Mouse (Mus musculus): ENCODE results near the gene Grb10. TPM values are rescaled to one million over a fixed set of nuclear protein-coding genes. Genes with fewer than 3 reads are reported as not detected.

The Grb10 gene
- polyA plus RNA-seq, 1 experiment from 2014 or later: 414 TPM

GRCm38 (mm10) chr11:11954115-11954438, 84.4 kb downstream of the Grb10 start:
- no peak for ATAC-seq (ENCODE audit: low FRiP score)
- peak overlapping the region; percentile 6; the same call in 1 of the 2 replicates for H3K27ac ChIP-seq
- no peak overlapping the region for H3K9ac ChIP-seq
- no peaks in the 10 kb centered on the region for H3K9me3 ChIP-seq (replicated peaks)
- no peak overlapping the region for H3K4me2 ChIP-seq (replicated peaks)
- peaks cover 1% of the 10 kb centered on the region for H3K4me1 ChIP-seq
- H3K4me3 ChIP-seq: no peak overlapping the region
- whole genome bisulfite sequencing: 86% methylated on average over 4 of the region's 4 CpGs
- 0 out of 2 replicates have a peak, but pooled peaks cover 16% of the 10 kb centered on the region for H3K36me3 ChIP-seq
- no peaks in the 10 kb centered on the region for H3K27me3 ChIP-seq

GRCm38 (mm10) chr11:11953364-11954114, 84.9 kb downstream of the Grb10 start:
- ATAC-seq (ENCODE audit: low FRiP score): no peak
- Histone ChIP-seq H3K9me3 (replicated peaks) (no peaks in the 10 kb centered on the region), H3K4me2 (replicated peaks) (no peak overlapping the region), H3K9ac (no peak overlapping the region), H3K27me3 (no peaks in the 10 kb centered on the region), H3K4me3 (no peak overlapping the region), H3K4me1 (peaks cover 6% of the 10 kb centered on the region), H3K27ac (peak overlapping the region; percentile 6; the same call in 1 of the 2 replicates), H3K36me3 (0 out of 2 replicates have a peak, but pooled peaks cover 17% of the 10 kb centered on the region)
- 82% methylated on average over 11 of the region's 11 CpGs for WGBS

- Histone ChIP-seq H3K27me3 (no peaks in the 10 kb centered on the region), H3K27ac (peak overlapping the region; percentile 35; the same call in 1 of the 2 replicates), H3K4me3 (no peak overlapping the region), H3K9me3 (replicated peaks) (no peaks in the 10 kb centered on the region), H3K36me3 (0 out of 2 replicates have a peak, but pooled peaks cover 20% of the 10 kb centered on the region), H3K4me2 (replicated peaks) (no peak overlapping the region), H3K9ac (no peak overlapping the region), H3K4me1 (peaks cover 10% of the 10 kb centered on the region)
- WGBS: 95% methylated on average over 1 of the region's 1 CpGs
- ATAC-seq (ENCODE audit: low FRiP score): no peak
Measured at GRCm38 (mm10) chr11:11952569-11952968, 85.9 kb downstream of the Grb10 start.

GRCm38 (mm10) chr11:11948988-11949365, 89.5 kb downstream of the Grb10 start:
- WGBS: 65% methylated on average over 4 of the region's 4 CpGs

GRCm38 (mm10) chr11:11948321-11948987, 90.0 kb downstream of the Grb10 start:
- Histone ChIP-seq H3K4me2 (replicated peaks) (no peak overlapping the region), H3K27ac (peak overlapping the region; percentile 70), H3K9ac (no peak overlapping the region), H3K4me1 (peaks cover 10% of the 10 kb centered on the region), H3K27me3 (no peaks in the 10 kb centered on the region), H3K4me3 (no peak overlapping the region), H3K36me3 (peaks cover 17% of the 10 kb centered on the region; the same call in 1 of the 2 replicates), H3K9me3 (replicated peaks) (no peaks in the 10 kb centered on the region)
- peak; percentile 22; the same call in 1 of the 2 replicates for ATAC-seq (ENCODE audit: low FRiP score)
- WGBS: 57% methylated on average over 9 of the region's 9 CpGs

More at GRCm38 (mm10) chr11:11948988-11949365, 89.5 kb downstream of the Grb10 start:
- Histone ChIP-seq H3K4me3 (no peak overlapping the region), H3K4me2 (replicated peaks) (no peak overlapping the region), H3K4me1 (peaks cover 10% of the 10 kb centered on the region), H3K36me3 (0 out of 2 replicates have a peak, but pooled peaks cover 12% of the 10 kb centered on the region), H3K9me3 (replicated peaks) (no peaks in the 10 kb centered on the region), H3K9ac (no peak overlapping the region), H3K27ac (peak overlapping the region; percentile 70), H3K27me3 (no peaks in the 10 kb centered on the region)
- 0 out of 2 replicates have a peak, but pooled peaks have one; percentile 43 for ATAC-seq (ENCODE audit: low FRiP score)

GRCm38 (mm10) chr11:11947857-11948256, 90.6 kb downstream of the Grb10 start:
- H3K9me3 ChIP-seq (replicated peaks): no peaks in the 10 kb centered on the region
- H3K4me2 ChIP-seq (replicated peaks): no peak overlapping the region
- 83% methylated on average over 5 of the region's 5 CpGs for WGBS
- peaks cover 10% of the 10 kb centered on the region for H3K4me1 ChIP-seq
- H3K27ac ChIP-seq: peak overlapping the region; percentile 70
- H3K36me3 ChIP-seq: peaks cover 20% of the 10 kb centered on the region; the same call in 1 of the 2 replicates
- no peak overlapping the region for H3K9ac ChIP-seq
- ATAC-seq (ENCODE audit: low FRiP score): no peak
- no peak overlapping the region for H3K4me3 ChIP-seq
- H3K27me3 ChIP-seq: no peaks in the 10 kb centered on the region

- Histone ChIP-seq H3K9me3 (replicated peaks) (no peaks in the 10 kb centered on the region), H3K4me2 (replicated peaks) (no peak overlapping the region), H3K9ac (no peak overlapping the region), H3K4me1 (peaks cover 15% of the 10 kb centered on the region), H3K27me3 (no peaks in the 10 kb centered on the region), H3K4me3 (no peak overlapping the region), H3K27ac (no peak overlapping the region), H3K36me3 (peaks cover 18% of the 10 kb centered on the region; the same call in 1 of the 2 replicates)
- no peak for ATAC-seq (ENCODE audit: low FRiP score)
- 96% methylated on average over 4 of the region's 4 CpGs for WGBS
Measured at GRCm38 (mm10) chr11:11945766-11946165, 92.7 kb downstream of the Grb10 start.

- ATAC-seq (ENCODE audit: low FRiP score): no peak
- Histone ChIP-seq H3K4me2 (replicated peaks) (no peak overlapping the region), H3K27ac (no peak overlapping the region), H3K4me1 (peaks cover 15% of the 10 kb centered on the region), H3K36me3 (peaks cover 15% of the 10 kb centered on the region; the same call in 1 of the 2 replicates), H3K9me3 (replicated peaks) (no peaks in the 10 kb centered on the region), H3K27me3 (no peaks in the 10 kb centered on the region), H3K9ac (no peak overlapping the region), H3K4me3 (no peak overlapping the region)
- WGBS: 94% methylated on average over 4 of the region's 4 CpGs
Measured at GRCm38 (mm10) chr11:11944814-11945213, 93.7 kb downstream of the Grb10 start.

GRCm38 (mm10) chr11:11944082-11944349, 94.5 kb downstream of the Grb10 start:
- Histone ChIP-seq H3K4me1 (peaks cover 13% of the 10 kb centered on the region), H3K4me3 (no peak overlapping the region), H3K9me3 (replicated peaks) (no peaks in the 10 kb centered on the region), H3K27ac (no peak overlapping the region), H3K4me2 (replicated peaks) (no peak overlapping the region), H3K9ac (no peak overlapping the region), H3K36me3 (peaks cover 14% of the 10 kb centered on the region; the same call in 1 of the 2 replicates), H3K27me3 (no peaks in the 10 kb centered on the region)
- ATAC-seq (ENCODE audit: low FRiP score): no peak

GRCm38 (mm10) chr11:11943240-11944081, 95.0 kb downstream of the Grb10 start:
- ATAC-seq (ENCODE audit: low FRiP score): no peak
- no peak overlapping the region for H3K27ac ChIP-seq
- H3K9ac ChIP-seq: no peak overlapping the region
- no peaks in the 10 kb centered on the region for H3K27me3 ChIP-seq
- no peak overlapping the region for H3K4me2 ChIP-seq (replicated peaks)
- H3K4me1 ChIP-seq: peaks cover 8% of the 10 kb centered on the region
- no peak overlapping the region for H3K4me3 ChIP-seq
- no peaks in the 10 kb centered on the region for H3K9me3 ChIP-seq (replicated peaks)
- peaks cover 12% of the 10 kb centered on the region; the same call in 1 of the 2 replicates for H3K36me3 ChIP-seq
- WGBS: 85% methylated on average over 13 of the region's 13 CpGs

GRCm38 (mm10) chr11:11942320-11943217, 95.9 kb downstream of the Grb10 start:
- no peaks in the 10 kb centered on the region for H3K9me3 ChIP-seq (replicated peaks)
- H3K9ac ChIP-seq: no peak overlapping the region
- H3K36me3 ChIP-seq: peaks cover 16% of the 10 kb centered on the region
- WGBS: 38% methylated on average over 6 of the region's 6 CpGs
- peak overlapping the region; percentile 40 for H3K27ac ChIP-seq
- peaks cover 5% of the 10 kb centered on the region; the same call in 1 of the 2 replicates for H3K4me1 ChIP-seq
- H3K4me2 ChIP-seq (replicated peaks): no peak overlapping the region
- no peak for ATAC-seq (ENCODE audit: low FRiP score)
- H3K27me3 ChIP-seq: no peaks in the 10 kb centered on the region
- no peak overlapping the region for H3K4me3 ChIP-seq

Data from hindbrain, embryonic 12.5 days (tissue).